Mouse (Mus musculus) heart, postnatal 0 days (tissue): ENCODE results near the gene Cntnap1. TPM values are rescaled to one million over a fixed set of nuclear protein-coding genes. Genes with fewer than 3 reads are reported as not detected.
"Not testable (repeated sequence)": the region's sequence is repeated elsewhere in the genome, so short reads cannot be mapped to it uniquely, and the experiment has no call there.

ENCODE experiments used
- ATAC-seq: fragments of 200-750 bp; cut with Nextera tagmentation; 2 replicates; pipeline ENCODE4 v1.8.0; 2017; ENCODE audit warnings: low read depth, moderate number of reproducible peaks, moderate library complexity; ENCODE audit not compliant: insufficient read depth
- DNase-seq: peaks from one replicate; pipeline ENCODE4 v3.0.0-alpha.2; 2016; ENCODE audit warnings: low spot score
- H3K27ac ChIP-seq: fragments of 300-500 bp; sonication (generic); 2 replicates; pipeline ENCODE4 v1.5.1; 2014; ENCODE audit warnings: low read depth, mild to moderate bottlenecking
- H3K27me3 ChIP-seq: fragments of 300-500 bp; sonication (generic); 2 replicates; pipeline ENCODE4 v1.6.1; 2014; ENCODE audit warnings: low read length, mixed read lengths; ENCODE audit not compliant: control insufficient read depth, insufficient read depth
- H3K36me3 ChIP-seq: fragments of 300-500 bp; sonication (generic); replicated peaks from 2 replicates; pipeline ENCODE4 v1.6.1; 2014; ENCODE audit warnings: low read length, mixed read lengths; ENCODE audit not compliant: control insufficient read depth, insufficient read depth
- H3K4me1 ChIP-seq: fragments of 300-500 bp; sonication (generic); 2 replicates; pipeline ENCODE4 v1.6.1; 2014; ENCODE audit warnings: antibody characterized with exemption; ENCODE audit not compliant: control insufficient read depth, insufficient read depth
- H3K4me2 ChIP-seq: fragments of 300-500 bp; sonication (generic); 2 replicates; pipeline ENCODE4 v1.6.1; 2014; ENCODE audit warnings: low read depth, mild to moderate bottlenecking, low read length, moderate library complexity
- H3K4me3 ChIP-seq: fragments of 300-500 bp; sonication (generic); 2 replicates; pipeline ENCODE4 v1.5.1; 2014; ENCODE audit warnings: low read depth, low read length
- H3K9ac ChIP-seq: fragments of 300-500 bp; sonication (generic); replicated peaks from 2 replicates; pipeline ENCODE4 v1.6.1; 2014; ENCODE audit warnings: low read depth, low read length, mixed read lengths
- H3K9me3 ChIP-seq: fragments of 300-500 bp; sonication (generic); replicated peaks from 2 replicates; pipeline ENCODE4 v1.6.1; 2016; ENCODE audit warnings: low read length; ENCODE audit not compliant: control insufficient read depth
- CTCF ChIP-seq: IDR thresholded peaks from 2 replicates; pipeline ENCODE4 v1.5.1; 2016; ENCODE audit warnings: antibody characterized with exemption, control low read depth, low read depth
- EP300 ChIP-seq: IDR thresholded peaks from 2 replicates; pipeline ENCODE4 v1.6.1; 2016; ENCODE audit warnings: antibody characterized with exemption, low read depth
- WGBS: fragments of 180-500 bp; shearing (Covaris S2); extraction: QIAGEN DNeasy Blood & Tissue Kit; methylation state at CpG from one replicate; pipeline ENCODE4 v1.1.7; 2014; 5-methylcytosine and 5-hydroxymethylcytosine counted together
- polyA plus RNA-seq: library from polyadenylated mRNA; unstranded; fragments of >200 nt; fragmentation: Nextera tagmentation; extraction: Ambion mirVana; gene quantifications from 2 replicates; pipeline ENCODE4 v1.2.1, GENCODE M21; 2015
- total RNA-seq: library from RNA; depleted of rRNA; stranded (reverse); fragments of >200 nt; gene quantifications from 2 replicates; pipeline ENCODE4 v1.2.3, GENCODE M21; 2014; ENCODE audit warnings: low replicate concordance; rRNA removed

Cntnap1 gene
- total RNA-seq (0.54 and 1.4 TPM in 2 replicates), polyA plus RNA-seq (0.20 and 0.21 TPM in 2 replicates)

DNA sequence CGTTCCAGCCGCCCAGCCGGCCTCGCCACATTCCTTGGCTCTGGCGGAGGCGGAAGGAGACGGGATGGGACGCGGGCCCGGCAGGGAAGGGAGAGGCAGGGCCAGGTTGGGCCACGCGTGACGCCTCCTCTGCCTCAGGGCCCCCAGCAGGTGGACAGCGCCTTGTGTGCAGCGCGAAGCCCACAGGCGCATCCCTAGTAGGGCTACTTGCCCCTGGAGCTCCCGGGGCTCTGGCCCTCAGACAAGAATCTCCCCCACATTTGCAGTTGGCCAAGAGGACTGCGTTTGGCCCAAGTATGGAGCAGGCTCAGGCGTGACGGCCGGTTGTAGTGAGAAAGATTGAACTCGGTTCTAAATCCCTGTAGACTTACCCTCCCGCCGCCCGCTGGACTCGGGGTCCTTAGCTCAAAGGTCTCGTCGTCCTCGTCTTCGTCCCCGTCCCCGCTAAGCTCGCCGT lies at the start of gene Cntnap1:
TSS of gene Cntnap1 (plus strand) at position 170 of the 457 bp plus-strand sequence.
- H3K27ac ChIP-seq: peak within 1 kb of the TSS; percentile 92
- no peak for DNase-seq
- H3K9me3 ChIP-seq: no peaks in the 10 kb centered on the region
- peaks cover 27% of the 10 kb centered on the region for H3K36me3 ChIP-seq
- peak; percentile 3; the same call in 1 of the 2 replicates for TF ChIP-seq CTCF
- no peak for TF ChIP-seq EP300
- H3K4me2 ChIP-seq: peak within 1 kb of the TSS; percentile 86
- peak within 1 kb of the TSS; percentile 80 for H3K4me3 ChIP-seq
- H3K27me3 ChIP-seq: no peaks in the 10 kb centered on the region
- no peak for ATAC-seq
- H3K4me1 ChIP-seq: peaks cover 40% of the 10 kb centered on the region
- WGBS: 2% methylated on average over 34 of the region's 35 CpGs
- H3K9ac ChIP-seq: peak within 1 kb of the TSS; percentile 72

DNA sequence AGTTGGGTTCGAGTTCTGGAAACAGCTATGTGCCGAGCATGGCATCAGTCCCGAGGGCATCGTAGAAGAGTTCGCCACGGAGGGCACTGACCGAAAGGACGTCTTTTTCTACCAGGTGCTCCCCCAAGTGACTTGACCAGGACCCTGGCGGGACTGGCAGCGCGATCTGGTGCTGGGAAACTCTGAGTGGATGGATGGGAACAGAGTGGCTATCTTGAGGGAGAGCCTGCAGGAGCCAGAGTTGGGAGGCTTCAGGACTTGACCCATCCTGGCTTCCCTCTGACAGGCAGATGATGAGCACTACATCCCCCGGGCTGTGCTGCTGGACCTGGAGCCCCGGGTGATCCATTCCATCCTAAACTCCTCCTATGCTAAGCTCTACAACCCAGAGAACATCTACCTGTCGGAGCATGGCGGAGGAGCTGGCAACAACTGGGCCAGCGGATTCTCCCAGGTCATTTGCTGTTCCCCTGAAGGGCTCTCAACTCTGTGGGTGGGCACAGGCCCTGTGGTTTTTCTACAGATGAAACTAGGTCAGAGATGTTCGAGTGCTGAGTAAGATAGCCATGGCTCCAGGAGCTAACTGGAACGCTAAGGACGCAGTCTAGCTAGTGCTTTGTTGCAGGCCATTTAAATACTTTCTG lies 49.7 kb upstream of the Cntnap1 start:
- TF ChIP-seq CTCF (no peak), EP300 (no peak)
- Histone ChIP-seq H3K27me3 (no peaks in the 10 kb centered on the region), H3K9ac (peak overlapping the region; percentile 55), H3K4me2 (peak overlapping the region; percentile 73), H3K4me1 (peaks cover 24% of the 10 kb centered on the region), H3K27ac (peak overlapping the region; percentile 81), H3K4me3 (peak overlapping the region; percentile 74), H3K9me3 (no peaks in the 10 kb centered on the region), H3K36me3 (peaks cover 24% of the 10 kb centered on the region)
- 19% methylated on average over 19 of the region's 19 CpGs for WGBS
- no peak for ATAC-seq
- DNase-seq: no peak

- not testable (repeated sequence) for DNase-seq, H3K4me2 ChIP-seq, H3K9me3 ChIP-seq, H3K27me3 ChIP-seq, ATAC-seq, H3K9ac ChIP-seq, H3K27ac ChIP-seq, H3K4me3 ChIP-seq, H3K4me1 ChIP-seq
- 95% methylated on average over 8 of the region's 8 CpGs for WGBS
- H3K36me3 ChIP-seq: peaks cover 36% of the 10 kb centered on the region
Measured at GRCm38 (mm10) chr11:101124494-101124893, 45.8 kb upstream of the Cntnap1 start.

DNA sequence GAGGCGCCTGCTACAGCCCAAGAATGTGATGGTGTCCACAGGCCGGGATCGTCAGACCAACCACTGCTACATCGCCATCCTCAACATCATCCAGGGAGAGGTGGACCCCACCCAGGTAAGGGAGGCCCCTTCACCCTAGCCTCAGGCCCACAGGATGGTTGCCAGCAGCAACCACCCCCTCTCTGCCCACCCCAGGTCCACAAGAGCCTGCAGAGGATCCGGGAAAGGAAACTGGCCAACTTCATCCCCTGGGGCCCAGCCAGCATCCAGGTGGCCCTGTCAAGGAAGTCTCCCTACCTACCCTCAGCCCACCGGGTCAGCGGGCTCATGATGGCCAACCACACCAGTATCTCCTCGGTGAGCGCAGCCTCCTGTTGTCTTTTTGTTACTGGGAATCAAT lies 45.3 kb upstream of the Cntnap1 start:
- H3K4me1 ChIP-seq, H3K9ac ChIP-seq, DNase-seq, H3K27ac ChIP-seq, ATAC-seq, H3K27me3 ChIP-seq, H3K4me2 ChIP-seq, H3K9me3 ChIP-seq, H3K4me3 ChIP-seq: not testable (repeated sequence)
- peaks cover 36% of the 10 kb centered on the region for H3K36me3 ChIP-seq
- WGBS: 90% methylated on average over 7 of the region's 9 CpGs

DNA sequence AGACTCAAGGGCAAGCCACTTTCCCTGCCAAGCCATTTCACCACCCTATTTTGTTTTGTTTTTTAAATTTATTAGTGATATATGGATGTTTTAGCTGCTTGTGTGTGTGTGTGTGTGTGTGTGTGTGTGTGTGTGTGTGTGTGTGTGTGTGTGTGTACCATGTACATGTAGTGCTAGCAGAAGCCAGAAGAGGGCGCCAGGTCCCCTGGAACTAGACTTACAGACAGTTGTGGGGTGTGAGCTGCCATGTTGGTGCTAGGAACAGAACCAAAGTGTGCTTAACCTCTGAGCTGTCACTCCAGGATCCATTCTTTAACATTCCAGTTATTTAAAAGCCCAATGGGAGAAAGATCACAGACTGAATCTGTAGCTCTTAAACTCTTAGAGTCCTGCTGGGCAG lies 43.2 kb upstream of the Cntnap1 start:
- WGBS: 61% methylated on average over 1 of the region's 1 CpGs
- Histone ChIP-seq H3K9me3 (no peaks in the 10 kb centered on the region), H3K27me3 (no peaks in the 10 kb centered on the region), H3K4me1 (peaks cover 8% of the 10 kb centered on the region; the same call in 1 of the 2 replicates), H3K4me2 (no peak overlapping the region), H3K9ac (no peak overlapping the region), H3K36me3 (peaks cover 36% of the 10 kb centered on the region), H3K4me3 (no peak overlapping the region), H3K27ac (no peak overlapping the region)
- DNase-seq: no peak
- TF ChIP-seq EP300 (no peak), CTCF (no peak)
- ATAC-seq: no peak
